Mouse (Mus musculus) liver, embryonic 16.5 days (tissue): Measurements from ENCODE around the gene Grb10. TPM values are rescaled to one million over a fixed set of nuclear protein-coding genes. Genes with fewer than 3 reads are reported as not detected.

ENCODE experiments used
- ATAC-seq: fragments of 200-750 bp; cut with Nextera tagmentation; 2 replicates; pipeline ENCODE4 v1.8.0; 2017; ENCODE audit warnings: low read depth, mild to moderate bottlenecking, moderate number of reproducible peaks, moderate library complexity
- H3K27ac ChIP-seq: fragments of 300-500 bp; sonication (generic); 2 replicates; pipeline ENCODE4 v1.5.1; 2014; ENCODE audit warnings: mild to moderate bottlenecking, low read length
- H3K27me3 ChIP-seq: fragments of 300-500 bp; sonication (generic); 2 replicates; pipeline ENCODE4 v1.6.1; 2014; ENCODE audit warnings: low read depth, low read length, mixed read lengths; ENCODE audit not compliant: control insufficient read depth, insufficient read depth
- H3K36me3 ChIP-seq: fragments of 300-500 bp; sonication (generic); 2 replicates; pipeline ENCODE4 v1.6.1; 2014; ENCODE audit warnings: mild to moderate bottlenecking; ENCODE audit not compliant: control insufficient read depth, insufficient read depth
- H3K4me1 ChIP-seq: fragments of 300-500 bp; sonication (generic); 2 replicates; pipeline ENCODE4 v1.6.1; 2014; ENCODE audit warnings: low read depth, low read length, mixed read lengths; ENCODE audit not compliant: control insufficient read depth
- H3K4me2 ChIP-seq: fragments of 300-500 bp; sonication (generic); 2 replicates; pipeline ENCODE4 v1.6.1; 2014; ENCODE audit warnings: low read depth, low read length, mixed read lengths
- H3K4me3 ChIP-seq: fragments of 300-500 bp; sonication (generic); 2 replicates; pipeline ENCODE4 v1.5.1; 2014; ENCODE audit warnings: low read depth, mild to moderate bottlenecking, low read length
- H3K9ac ChIP-seq: fragments of 300-500 bp; sonication (generic); 2 replicates; pipeline ENCODE4 v1.6.1; 2014; ENCODE audit warnings: low read depth, low read length
- H3K9me3 ChIP-seq: fragments of 300-500 bp; sonication (generic); replicated peaks from 2 replicates; pipeline ENCODE4 v1.6.1; 2016; ENCODE audit warnings: low read length; ENCODE audit not compliant: control insufficient read depth
- WGBS: fragments of 180-500 bp; shearing (Covaris S2); extraction: QIAGEN DNeasy Blood & Tissue Kit; methylation state at CpG from one replicate; pipeline ENCODE4 v1.1.7; 2014; ENCODE audit not compliant: insufficient replicate concordance; 5-methylcytosine and 5-hydroxymethylcytosine counted together
- polyA plus RNA-seq: library from polyadenylated mRNA; unstranded; fragments of >200 nt; fragmentation: Nextera tagmentation; extraction: Ambion mirVana; gene quantifications from 2 replicates; pipeline ENCODE4 v1.2.1, GENCODE M21; 2015

Gene Grb10
- polyA plus RNA-seq, 1 experiment from 2014 or later, result 240 TPM

- 66% methylated on average over 2 of the region's 2 CpGs for WGBS
- no peaks in the 10 kb centered on the region for H3K9me3 ChIP-seq
Observed at GRCm38 (mm10) chr11:11993183-11993582, 45.3 kb downstream of the Grb10 start.

GRCm38 (mm10) chr11:11989850-11990249 lies 48.6 kb downstream of the Grb10 start:
- Histone ChIP-seq H3K4me1 (no peaks in the 10 kb centered on the region), H3K36me3 (no peaks in the 10 kb centered on the region), H3K9ac (no peak overlapping the region), H3K4me2 (no peak overlapping the region), H3K4me3 (no peak overlapping the region), H3K27ac (no peak overlapping the region), H3K9me3 (no peaks in the 10 kb centered on the region), H3K27me3 (no peaks in the 10 kb centered on the region)
- no peak for ATAC-seq
- WGBS, result 57% methylated on average over 4 of the region's 4 CpGs

More at GRCm38 (mm10) chr11:11993183-11993582, 45.3 kb downstream of the Grb10 start:
- Histone ChIP-seq H3K27me3 (no peaks in the 10 kb centered on the region), H3K4me2 (no peak overlapping the region), H3K36me3 (no peaks in the 10 kb centered on the region), H3K4me3 (no peak overlapping the region), H3K9ac (no peak overlapping the region), H3K27ac (no peak overlapping the region), H3K4me1 (no peaks in the 10 kb centered on the region; the same call in 1 of the 2 replicates)
- no peak for ATAC-seq

GRCm38 (mm10) chr11:11987233-11987632 lies 51.2 kb downstream of the Grb10 start:
- H3K27ac ChIP-seq, result no peak overlapping the region
- no peaks in the 10 kb centered on the region for H3K9me3 ChIP-seq
- no peak overlapping the region for H3K4me3 ChIP-seq
- H3K9ac ChIP-seq, result no peak overlapping the region
- no peak for ATAC-seq
- no peaks in the 10 kb centered on the region for H3K27me3 ChIP-seq
- H3K4me2 ChIP-seq, result no peak overlapping the region
- no peaks in the 10 kb centered on the region for H3K36me3 ChIP-seq
- WGBS, result 70% methylated on average over 3 of the region's 3 CpGs
- H3K4me1 ChIP-seq, result no peaks in the 10 kb centered on the region

GRCm38 (mm10) chr11:11978611-11979197 lies 59.8 kb downstream of the Grb10 start:
- ATAC-seq, result no peak
- Histone ChIP-seq H3K27ac (no peak overlapping the region), H3K4me1 (no peaks in the 10 kb centered on the region), H3K4me3 (no peak overlapping the region), H3K27me3 (no peaks in the 10 kb centered on the region), H3K4me2 (no peak overlapping the region), H3K36me3 (no peaks in the 10 kb centered on the region), H3K9me3 (no peaks in the 10 kb centered on the region), H3K9ac (no peak overlapping the region)
- WGBS, result 63% methylated on average over 5 of the region's 5 CpGs

GRCm38 (mm10) chr11:11974591-11975255 lies 63.8 kb downstream of the Grb10 start:
- Histone ChIP-seq H3K9me3 (no peaks in the 10 kb centered on the region), H3K27ac (no peak overlapping the region), H3K4me1 (peaks cover 3% of the 10 kb centered on the region), H3K4me2 (no peak overlapping the region), H3K36me3 (no peaks in the 10 kb centered on the region), H3K9ac (no peak overlapping the region), H3K27me3 (no peaks in the 10 kb centered on the region), H3K4me3 (no peak overlapping the region)
- WGBS, result 34% methylated on average over 10 of the region's 10 CpGs
- ATAC-seq, result peak; percentile 34; the same call in 1 of the 2 replicates

GRCm38 (mm10) chr11:11973366-11974014 lies 65.0 kb downstream of the Grb10 start:
- Histone ChIP-seq H3K27ac (no peak overlapping the region), H3K4me3 (no peak overlapping the region), H3K9ac (no peak overlapping the region), H3K27me3 (no peaks in the 10 kb centered on the region), H3K36me3 (no peaks in the 10 kb centered on the region), H3K9me3 (no peaks in the 10 kb centered on the region), H3K4me2 (no peak overlapping the region), H3K4me1 (peaks cover 3% of the 10 kb centered on the region)
- peak; percentile 69 for ATAC-seq
- WGBS, result 43% methylated on average over 8 of the region's 8 CpGs

GRCm38 (mm10) chr11:11972401-11973110 lies 65.9 kb downstream of the Grb10 start:
- Histone ChIP-seq H3K36me3 (no peaks in the 10 kb centered on the region), H3K27me3 (no peaks in the 10 kb centered on the region), H3K27ac (no peak overlapping the region), H3K4me3 (no peak overlapping the region), H3K9me3 (no peaks in the 10 kb centered on the region), H3K9ac (no peak overlapping the region), H3K4me1 (peaks cover 3% of the 10 kb centered on the region), H3K4me2 (no peak overlapping the region)
- 80% methylated on average over 6 of the region's 6 CpGs for WGBS
- ATAC-seq, result no peak

GRCm38 (mm10) chr11:11970246-11970645 lies 68.2 kb downstream of the Grb10 start:
- no peaks in the 10 kb centered on the region for H3K36me3 ChIP-seq
- WGBS, result 78% methylated on average over 11 of the region's 11 CpGs

More at GRCm38 (mm10) chr11:11970246-11970645, 68.2 kb downstream of the Grb10 start:
- ATAC-seq, result no peak
- peaks cover 17% of the 10 kb centered on the region for H3K4me1 ChIP-seq
- no peak overlapping the region for H3K4me2 ChIP-seq
- H3K9ac ChIP-seq, result no peak overlapping the region
- no peak overlapping the region for H3K4me3 ChIP-seq
- no peaks in the 10 kb centered on the region for H3K9me3 ChIP-seq
- no peak overlapping the region for H3K27ac ChIP-seq
- no peaks in the 10 kb centered on the region for H3K27me3 ChIP-seq
